Mouse (Mus musculus) kidney, postnatal 0 days (tissue): ENCODE data around the gene Man1a2. TPM values are rescaled to one million over a fixed set of nuclear protein-coding genes. Genes with fewer than 3 reads are reported as not detected.
A peak's percentile ranks its signal among the peaks of the same experiment; 100 is the strongest.

Experiments
- ATAC-seq: fragments of 200-750 bp; cut with Nextera tagmentation; replicated peaks from 2 replicates; pipeline ENCODE4 v1.8.0; 2017; ENCODE audit warnings: low read depth, moderate number of reproducible peaks, moderate TSS enrichment, moderate library complexity; ENCODE audit not compliant: low FRiP score
- DNase-seq: peaks from one replicate; pipeline ENCODE4 v3.0.0-alpha.2; 2016; ENCODE audit warnings: low spot score
- H3K27ac ChIP-seq: fragments of 300-500 bp; sonication (generic); 2 replicates; pipeline ENCODE4 v1.5.1; 2014; ENCODE audit warnings: mild to moderate bottlenecking
- H3K27me3 ChIP-seq: fragments of 300-500 bp; sonication (generic); 2 replicates; pipeline ENCODE4 v1.6.1; 2014; ENCODE audit warnings: low read length, mixed read lengths; ENCODE audit not compliant: insufficient read depth
- H3K36me3 ChIP-seq: fragments of 300-500 bp; sonication (generic); 2 replicates; pipeline ENCODE4 v1.6.1; 2014; ENCODE audit warnings: low read length, mixed read lengths; ENCODE audit not compliant: insufficient read depth
- H3K4me1 ChIP-seq: fragments of 300-500 bp; sonication (generic); replicated peaks from 2 replicates; pipeline ENCODE4 v1.6.1; 2014; ENCODE audit warnings: antibody characterized with exemption, low read length, mixed read lengths; ENCODE audit not compliant: insufficient read depth
- H3K4me2 ChIP-seq: fragments of 300-500 bp; sonication (generic); 2 replicates; pipeline ENCODE4 v1.6.1; 2014; ENCODE audit warnings: mild to moderate bottlenecking, low read length, moderate library complexity, mixed read lengths
- H3K4me3 ChIP-seq: fragments of 300-500 bp; sonication (generic); replicated peaks from 2 replicates; pipeline ENCODE4 v1.5.1; 2014; ENCODE audit warnings: low read depth, low read length
- H3K9ac ChIP-seq: fragments of 300-500 bp; sonication (generic); 2 replicates; pipeline ENCODE4 v1.6.1; 2014; ENCODE audit warnings: low read depth, low read length
- H3K9me3 ChIP-seq: fragments of 300-500 bp; sonication (generic); replicated peaks from 2 replicates; pipeline ENCODE4 v1.6.1; 2016; ENCODE audit warnings: low read length, inconsistent platforms, mixed read lengths
- CTCF ChIP-seq: IDR thresholded peaks from 2 replicates; pipeline ENCODE4 v1.5.1; 2016; ENCODE audit warnings: antibody characterized with exemption, low read depth, mild to moderate bottlenecking, moderate library complexity
- WGBS: fragments of 180-500 bp; shearing (Covaris S2); extraction: QIAGEN DNeasy Blood & Tissue Kit; methylation state at CpG from one replicate; pipeline ENCODE4 v1.1.7; 2014; 5-methylcytosine and 5-hydroxymethylcytosine counted together
- polyA plus RNA-seq: library from polyadenylated mRNA; unstranded; fragments of >200 nt; fragmentation: Nextera tagmentation; extraction: Ambion mirVana; gene quantifications from 2 replicates; pipeline ENCODE4 v1.2.1, GENCODE M21; 2015

The Man1a2 gene
- polyA plus RNA-seq, 1 experiment from 2014 or later = 93.2 TPM

- no peak for ATAC-seq
- TF ChIP-seq CTCF = no peak
- 97% methylated on average over 1 of the region's 1 CpGs for WGBS
- no peak for DNase-seq
- Histone ChIP-seq H3K9me3 (no peaks in the 10 kb centered on the region), H3K4me3 (no peak overlapping the region), H3K4me1 (no peaks in the 10 kb centered on the region), H3K4me2 (no peak overlapping the region), H3K27ac (no peak overlapping the region), H3K27me3 (no peaks in the 10 kb centered on the region), H3K9ac (no peak overlapping the region), H3K36me3 (no peaks in the 10 kb centered on the region)
Measured at GRCm38 (mm10) chr3:100582721-100583355, 102.5 kb downstream of the Man1a2 start.

DNA sequence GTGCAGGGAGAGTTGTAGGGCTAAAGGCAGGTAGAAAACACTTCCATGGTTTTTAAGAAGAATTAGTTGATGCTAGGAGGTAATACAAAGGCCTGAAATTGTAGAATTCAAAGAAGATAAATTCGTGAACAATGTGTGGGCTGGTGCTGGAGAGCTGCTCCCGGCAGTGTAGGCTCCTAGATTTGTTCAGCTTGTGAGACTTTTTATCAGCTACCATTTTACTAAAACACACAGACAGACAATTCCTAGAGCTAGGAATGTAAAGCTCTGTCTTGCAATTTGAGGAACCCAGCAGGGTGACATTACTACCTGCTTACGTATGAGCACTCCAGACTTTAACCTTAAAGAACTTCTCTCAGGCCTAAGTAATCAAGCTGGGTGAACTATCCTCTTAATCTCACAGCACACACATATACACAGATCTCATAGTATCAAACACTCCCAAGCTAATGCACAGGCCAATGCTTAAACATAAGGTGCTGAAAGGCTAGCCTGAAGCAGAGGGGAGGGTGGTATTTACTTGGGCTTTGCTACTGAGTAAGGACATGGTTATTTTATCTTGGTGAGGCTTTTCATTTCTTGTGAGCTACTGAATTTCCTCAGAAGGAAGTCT lies 112.6 kb downstream of the Man1a2 start:
- Histone ChIP-seq H3K4me3 (no peak overlapping the region), H3K9ac (no peak overlapping the region), H3K36me3 (peaks cover 10% of the 10 kb centered on the region; the same call in 1 of the 2 replicates), H3K9me3 (no peaks in the 10 kb centered on the region), H3K4me1 (no peaks in the 10 kb centered on the region), H3K27ac (no peak overlapping the region), H3K4me2 (no peak overlapping the region), H3K27me3 (no peaks in the 10 kb centered on the region)
- WGBS = 85% methylated on average over 3 of the region's 3 CpGs
- TF ChIP-seq CTCF = no peak
- ATAC-seq (no peak), DNase-seq (no peak)

- Histone ChIP-seq H3K27me3 (no peaks in the 10 kb centered on the region), H3K4me3 (no peak overlapping the region), H3K4me2 (no peak overlapping the region), H3K9ac (no peak overlapping the region), H3K9me3 (no peaks in the 10 kb centered on the region), H3K4me1 (no peaks in the 10 kb centered on the region), H3K36me3 (0 out of 2 replicates have a peak, but pooled peaks cover 7% of the 10 kb centered on the region), H3K27ac (no peak overlapping the region)
- peak; percentile 67 for DNase-seq
- ATAC-seq = no peak
- 89% methylated on average over 13 of the region's 13 CpGs for WGBS
- TF ChIP-seq CTCF = peak; percentile 77
Measured at GRCm38 (mm10) chr3:100568443-100569390, 116.6 kb downstream of the Man1a2 start.

- ATAC-seq = no peak
- Histone ChIP-seq H3K4me2 (no peak overlapping the region), H3K4me1 (no peaks in the 10 kb centered on the region), H3K36me3 (0 out of 2 replicates have a peak, but pooled peaks cover 7% of the 10 kb centered on the region), H3K4me3 (no peak overlapping the region), H3K27ac (no peak overlapping the region), H3K27me3 (no peaks in the 10 kb centered on the region), H3K9me3 (no peaks in the 10 kb centered on the region), H3K9ac (no peak overlapping the region)
- TF ChIP-seq CTCF = no peak
- WGBS = 73% methylated on average over 2 of the region's 2 CpGs
- no peak for DNase-seq
Measured at GRCm38 (mm10) chr3:100563565-100563964, 121.7 kb downstream of the Man1a2 start.

GRCm38 (mm10) chr3:100562455-100562854 lies 122.8 kb downstream of the Man1a2 start:
- 94% methylated on average over 7 of the region's 7 CpGs for WGBS

GRCm38 (mm10) chr3:100561561-100562175 lies 123.6 kb downstream of the Man1a2 start:
- Histone ChIP-seq H3K4me1 (no peaks in the 10 kb centered on the region), H3K4me2 (no peak overlapping the region), H3K9ac (no peak overlapping the region), H3K9me3 (no peaks in the 10 kb centered on the region), H3K27me3 (no peaks in the 10 kb centered on the region), H3K4me3 (no peak overlapping the region), H3K27ac (no peak overlapping the region), H3K36me3 (0 out of 2 replicates have a peak, but pooled peaks cover 3% of the 10 kb centered on the region)
- WGBS = 89% methylated on average over 2 of the region's 2 CpGs
- ATAC-seq (no peak), DNase-seq (no peak)
- no peak for TF ChIP-seq CTCF

More at GRCm38 (mm10) chr3:100562455-100562854, 122.8 kb downstream of the Man1a2 start:
- Histone ChIP-seq H3K36me3 (0 out of 2 replicates have a peak, but pooled peaks cover 4% of the 10 kb centered on the region), H3K4me2 (no peak overlapping the region), H3K27me3 (no peaks in the 10 kb centered on the region), H3K9ac (no peak overlapping the region), H3K27ac (no peak overlapping the region), H3K4me3 (no peak overlapping the region), H3K9me3 (no peaks in the 10 kb centered on the region), H3K4me1 (no peaks in the 10 kb centered on the region)
- DNase-seq = no peak
- no peak for TF ChIP-seq CTCF
- ATAC-seq = no peak
